Mouse (Mus musculus) liver, embryonic 14.5 days (tissue): Measurements from ENCODE around the gene Phf1.

Experiments
- CTCF ChIP-seq: IDR thresholded peaks from 2 replicates; pipeline ENCODE4 v1.5.1; 2016; ENCODE audit warnings: antibody characterized with exemption, low read depth, control low read depth
- EP300 ChIP-seq: IDR thresholded peaks from 2 replicates; pipeline ENCODE4 v1.6.1; 2016; ENCODE audit warnings: antibody characterized with exemption, low read depth

GRCm38 (mm10) chr17:26972703-26973574 lies 40.1 kb downstream of the Phf1 start, which contains the start of gene Zbtb9:
- TF ChIP-seq CTCF = no peak
- TF ChIP-seq EP300 = no peak
